Mouse (Mus musculus) left cerebral cortex, adult 8-10 months (tissue): ENCODE data around the gene Fam168a. TPM values are rescaled to one million over a fixed set of nuclear protein-coding genes. Genes with fewer than 3 reads are reported as not detected.

Source experiments
- DNase-seq, 2 experiments: peaks; one replicate each; pipeline ENCODE4 v3.0.0; 2022; ENCODE audit warnings: low spot score in 2 of 2
- total RNA-seq, 4 experiments: library from RNA; stranded (reverse); gene quantifications; 2 replicates each; pipeline ENCODE4 v1.2.4; 2022

Gene Fam168a
- total RNA-seq, 4 experiments from 2014 or later = 212 to 237 (median 224) TPM

DNA sequence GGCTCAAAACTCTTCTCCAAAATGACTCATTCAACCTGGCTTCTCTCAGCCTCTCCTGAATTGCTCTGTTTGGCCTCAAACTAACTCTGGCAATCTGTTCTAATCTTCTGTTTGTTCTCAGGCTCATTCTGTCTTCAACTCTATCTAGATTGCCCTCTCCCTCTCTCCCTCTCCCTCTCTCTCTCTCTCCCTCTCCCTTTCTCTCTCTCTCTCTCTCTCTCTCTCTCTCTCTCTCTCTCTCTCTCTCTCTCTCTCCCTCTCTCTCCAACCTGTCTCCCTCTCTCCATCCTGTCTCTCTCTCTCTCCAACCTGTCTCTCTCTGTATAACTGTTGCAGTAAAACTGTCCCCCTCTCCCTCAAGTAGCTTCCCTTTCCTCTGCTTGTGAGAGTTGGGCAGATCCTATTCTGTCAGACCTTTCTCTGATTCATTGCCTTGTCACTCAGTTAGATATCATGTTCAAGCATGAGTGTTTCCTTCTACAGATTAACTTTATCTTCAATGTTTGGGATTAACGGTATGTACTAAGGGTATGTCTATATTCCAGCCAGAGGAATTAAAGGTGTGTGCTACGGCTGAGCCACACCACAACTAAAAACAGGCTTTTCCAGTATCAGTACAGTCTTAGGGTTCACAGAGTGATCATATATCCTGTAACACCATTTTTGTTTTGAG is 64.4 kb downstream of the Fam168a start:
- DNase-seq = no peak

- no peak for DNase-seq
Measured at GRCm38 (mm10) chr7:100774189-100774588, 67.8 kb downstream of the Fam168a start.

DNA sequence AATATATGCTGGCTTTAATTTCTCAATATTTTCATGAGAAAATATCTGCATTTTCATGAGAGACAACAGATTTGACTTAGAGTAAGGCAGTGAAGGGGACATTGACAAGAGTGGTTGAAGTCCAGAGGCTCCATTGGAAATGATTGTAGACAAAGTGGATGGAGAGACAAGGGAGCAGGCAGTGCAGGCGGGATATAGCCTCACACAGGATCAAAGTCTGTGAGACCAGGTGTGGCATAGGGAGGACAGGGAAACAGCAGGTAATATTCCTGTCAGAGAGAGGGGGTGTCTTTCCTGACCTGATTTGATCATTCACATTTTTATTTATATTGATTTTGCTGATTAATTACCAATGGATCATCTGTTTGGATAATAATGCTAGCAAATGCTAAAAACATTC is 69.4 kb downstream of the Fam168a start:
- no peak for DNase-seq

DNA sequence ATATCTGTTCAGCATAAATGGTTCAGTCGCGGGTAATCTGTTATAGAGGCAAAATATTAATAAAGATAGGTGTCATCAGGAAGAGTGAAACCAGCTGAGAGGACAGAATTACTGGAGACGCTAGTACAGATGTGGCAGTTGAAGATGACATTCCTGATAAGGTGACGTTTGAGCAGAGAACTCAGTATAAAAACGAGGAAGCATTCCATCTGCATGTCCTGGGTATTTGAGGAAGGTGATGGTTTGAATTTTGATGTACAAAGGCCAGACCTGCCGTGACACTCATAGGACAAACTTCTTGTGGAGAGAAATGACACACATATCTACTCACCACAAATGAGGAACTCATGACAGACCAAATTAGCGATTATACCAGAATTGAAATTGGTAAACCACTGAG is 73.8 kb downstream of the Fam168a start:
- no peak for DNase-seq

GRCm38 (mm10) chr7:100784650-100785049 is 78.2 kb downstream of the Fam168a start:
- DNase-seq = no peak

DNA sequence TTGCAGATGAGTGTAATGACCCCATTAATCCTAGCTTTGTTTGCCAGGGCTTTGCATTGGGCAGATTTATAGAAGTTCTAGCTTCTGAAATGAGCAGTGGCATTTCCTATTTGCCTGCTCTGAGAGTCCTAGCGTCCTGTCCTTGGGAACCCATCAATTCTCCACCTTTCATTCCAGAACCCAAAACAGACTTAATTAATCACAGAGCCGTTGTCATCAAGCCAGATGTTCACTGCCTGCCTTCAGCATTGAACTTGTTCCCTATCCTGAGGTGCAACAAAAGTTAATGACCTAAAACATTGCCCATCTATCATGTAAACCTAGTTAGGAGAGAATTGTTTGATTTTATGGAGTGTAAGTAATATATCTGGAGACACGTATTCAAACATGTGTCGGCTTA is 79.0 kb downstream of the Fam168a start:
- DNase-seq = no peak

GRCm38 (mm10) chr7:100786078-100786477 is 79.6 kb downstream of the Fam168a start:
- no peak for DNase-seq

DNA sequence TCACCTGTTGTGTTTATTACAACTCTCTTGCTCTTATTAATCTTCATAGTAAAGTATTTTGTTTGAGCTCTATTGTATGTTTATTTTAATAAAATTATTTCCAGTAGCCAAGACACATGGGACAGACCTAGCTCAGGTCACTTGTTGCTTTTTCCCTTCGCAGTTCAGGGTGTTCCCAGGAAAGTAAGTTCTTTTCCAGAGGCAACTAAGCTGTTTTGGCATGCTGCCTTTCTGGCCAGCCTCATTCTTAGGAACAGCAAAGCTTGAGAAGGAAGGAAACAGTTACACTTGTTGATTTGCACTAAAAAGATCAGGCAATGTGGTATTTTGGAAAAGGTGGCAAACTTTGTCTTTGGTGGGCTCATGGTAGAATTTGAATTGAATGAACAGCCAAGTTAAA is 81.9 kb downstream of the Fam168a start:
- DNase-seq = no peak

- DNase-seq = no peak
Measured at GRCm38 (mm10) chr7:100798810-100799209, 92.4 kb downstream of the Fam168a start.

GRCm38 (mm10) chr7:100805391-100805790 is 99.0 kb downstream of the Fam168a start:
- no peak for DNase-seq

GRCm38 (mm10) chr7:100811912-100812311 is 105.5 kb downstream of the Fam168a start:
- DNase-seq = no peak

DNA sequence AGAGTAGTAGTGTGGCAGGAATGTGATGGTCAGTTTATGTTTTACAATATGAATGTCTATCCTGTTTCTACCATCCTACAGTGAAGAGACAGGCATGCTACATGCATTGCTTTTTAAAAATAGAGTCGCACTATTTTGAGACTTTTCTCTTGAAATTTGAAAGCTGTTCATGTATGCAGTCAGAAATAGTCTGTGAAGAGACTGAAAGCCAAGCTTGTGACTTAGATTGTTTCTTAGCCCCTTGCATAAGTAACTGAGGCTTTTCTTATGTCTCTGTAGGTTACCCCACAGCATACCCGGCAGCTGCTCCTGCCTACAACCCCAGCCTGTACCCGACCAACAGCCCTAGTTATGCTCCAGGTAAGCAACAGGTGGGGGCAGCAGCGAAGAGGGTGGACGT is 106.2 kb downstream of the Fam168a start:
- no peak for DNase-seq

DNA sequence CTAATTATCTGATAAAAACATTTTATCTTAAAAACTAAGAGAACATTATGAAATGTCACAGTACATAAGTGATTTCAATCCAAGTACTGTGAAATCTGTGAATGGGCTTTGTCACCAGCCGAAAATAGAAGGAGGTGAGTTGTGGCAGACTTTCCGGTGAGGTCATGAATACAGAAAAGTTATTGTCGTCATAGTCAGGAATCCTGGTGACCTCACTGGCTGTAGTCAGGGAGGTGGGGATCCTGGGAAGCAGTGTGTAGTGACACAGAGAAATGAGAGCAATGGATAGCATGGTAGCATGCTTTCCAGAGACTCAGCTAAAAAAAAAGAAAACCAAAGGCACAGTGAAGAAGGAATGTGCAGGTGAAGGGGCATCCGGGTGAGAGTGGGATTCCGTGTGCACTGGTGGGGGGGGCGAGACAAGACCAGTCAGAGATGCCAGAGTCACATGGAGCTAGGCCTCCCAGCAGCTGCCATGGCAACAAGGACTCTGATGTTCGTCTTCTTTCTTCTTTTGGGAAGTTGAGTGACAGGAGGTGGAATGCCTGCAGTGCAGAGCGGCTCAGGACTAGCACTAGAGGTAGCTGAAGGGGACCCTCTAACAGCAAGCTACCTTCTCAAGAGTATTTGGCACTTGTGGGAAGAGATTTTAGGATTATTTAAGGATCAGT is 109.6 kb downstream of the Fam168a start:
- DNase-seq = no peak

GRCm38 (mm10) chr7:100816759-100817441 is 110.5 kb downstream of the Fam168a start:
- DNase-seq = peak; percentile 23 to 64

DNA sequence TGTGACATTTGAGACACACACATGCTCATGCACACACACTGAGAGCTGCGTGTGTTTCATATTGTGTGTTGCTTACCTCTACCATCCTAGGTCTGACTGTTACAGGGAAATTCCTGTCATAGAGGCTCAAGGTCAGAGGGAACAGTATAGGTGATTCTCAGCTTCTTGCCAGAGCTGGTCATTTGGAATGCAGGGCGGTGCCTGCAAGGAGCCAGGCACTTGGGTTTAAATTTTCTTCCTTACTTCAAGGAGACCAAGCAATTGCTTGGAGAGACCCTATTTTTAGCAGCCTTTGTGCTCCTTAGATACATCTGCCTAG is 111.0 kb downstream of the Fam168a start:
- DNase-seq = no peak

- DNase-seq = no peak
Measured at GRCm38 (mm10) chr7:100818401-100819064, 112.1 kb downstream of the Fam168a start.

DNA sequence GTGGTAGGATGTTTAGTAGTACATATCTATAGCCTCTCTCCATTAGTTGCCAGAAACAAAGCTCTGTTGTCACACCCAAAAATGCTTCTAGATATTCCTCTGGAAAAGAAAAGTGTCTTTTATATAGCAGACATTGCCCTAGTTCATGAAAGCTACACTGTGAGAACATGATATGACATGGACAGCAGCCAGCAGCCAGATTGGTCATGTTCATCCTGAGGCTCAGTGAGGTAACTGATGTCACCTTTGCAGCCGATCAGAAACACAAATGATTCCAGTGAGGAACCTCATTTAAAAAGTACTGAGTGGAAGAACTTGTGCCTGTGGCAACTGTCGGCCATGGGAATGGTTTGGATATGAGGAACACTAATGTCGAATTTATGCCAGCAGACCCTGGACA is 118.2 kb downstream of the Fam168a start:
- DNase-seq = no peak

DNA sequence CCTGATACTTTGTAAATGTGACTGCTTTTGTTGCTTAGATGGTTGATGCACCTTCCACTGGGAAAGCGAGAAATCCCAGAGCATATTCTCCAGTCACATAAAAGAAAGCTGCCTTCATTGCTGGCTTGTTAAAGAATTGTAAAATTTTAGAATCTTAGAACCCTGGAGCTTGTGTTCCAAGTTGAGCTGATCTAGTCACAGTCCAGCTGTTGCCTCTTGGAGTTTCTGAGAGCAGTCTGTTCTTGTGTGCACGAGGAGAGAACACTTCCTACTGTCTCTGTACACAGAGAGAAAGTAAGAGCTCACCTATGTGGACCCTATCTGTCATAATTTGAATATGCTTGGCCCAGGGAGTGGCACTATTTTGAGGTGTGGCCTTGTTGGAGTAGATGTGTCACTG is 122.1 kb downstream of the Fam168a start:
- no peak for DNase-seq

DNA sequence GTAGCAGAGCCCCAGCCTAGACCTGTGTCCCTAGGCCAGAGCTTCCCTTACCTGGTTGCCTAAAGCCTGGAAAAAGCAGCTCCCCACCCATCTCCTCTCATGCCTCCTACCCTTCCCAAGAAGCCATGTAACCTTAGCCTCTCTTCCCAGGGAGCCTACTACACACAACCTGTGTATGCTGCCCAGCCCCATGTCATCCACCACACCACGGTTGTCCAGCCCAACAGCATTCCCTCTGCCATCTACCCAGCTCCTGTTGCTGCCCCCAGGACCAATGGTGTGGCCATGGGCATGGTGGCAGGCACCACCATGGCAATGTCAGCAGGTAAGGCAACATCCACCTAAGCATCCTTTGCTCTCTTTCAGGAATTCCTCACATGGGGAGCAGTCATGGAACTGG is 127.4 kb downstream of the Fam168a start:
- no peak for DNase-seq

- no peak for DNase-seq
Measured at GRCm38 (mm10) chr7:100835168-100835567, 128.7 kb downstream of the Fam168a start.

DNA sequence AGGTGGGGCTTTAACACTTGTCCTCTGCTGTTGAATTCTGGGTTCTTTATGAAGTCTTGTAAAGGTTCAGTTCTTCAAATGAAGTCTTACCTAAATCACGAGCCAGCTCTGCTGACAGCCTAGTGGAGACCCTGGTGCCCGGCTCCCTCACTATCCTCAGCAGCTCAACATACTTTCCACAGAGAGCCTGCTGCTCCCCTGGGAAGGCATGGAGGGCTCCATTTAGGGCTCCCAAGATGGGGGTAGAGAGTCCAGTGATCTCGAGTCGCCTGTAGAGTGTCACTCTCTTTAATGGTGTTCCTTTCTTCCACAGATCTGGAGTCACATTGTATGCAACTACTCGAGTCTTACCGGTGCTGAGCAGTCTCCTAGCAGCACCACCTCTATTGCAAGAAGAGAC is 129.3 kb downstream of the Fam168a start:
- DNase-seq = no peak

DNA sequence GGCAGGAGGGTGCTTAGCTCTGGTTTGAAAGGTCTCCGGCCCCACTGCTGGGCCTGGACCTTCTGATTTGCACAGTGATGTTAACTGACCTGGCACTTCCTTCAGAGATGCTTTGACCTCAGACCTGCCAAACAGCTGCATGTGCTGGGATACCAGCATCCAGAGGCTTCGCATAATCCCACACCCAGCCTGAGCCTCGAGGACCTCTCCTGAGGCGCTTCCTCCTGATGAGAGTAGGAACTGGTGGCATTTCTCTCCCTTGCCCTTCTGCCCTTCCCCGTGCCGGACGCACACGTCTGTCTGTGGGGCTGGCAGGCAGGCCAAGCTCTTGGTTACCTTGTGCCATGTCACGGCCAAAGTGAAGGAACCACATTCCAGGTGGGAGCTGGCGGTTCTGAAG is 130.2 kb downstream of the Fam168a start:
- DNase-seq = no peak
